Mouse (Mus musculus): ENCODE data around the gene A4galt. TPM values are rescaled to one million over a fixed set of nuclear protein-coding genes. Genes with fewer than 3 reads are reported as not detected.

Gene A4galt
- polyA plus RNA-seq, 1 experiment from 2014 or later, result 0.53 TPM

GRCm38 (mm10) chr15:83244371-83244770 lies 7.2 kb downstream of the A4galt start:
- Histone ChIP-seq H3K27me3 (peaks cover 7% of the 10 kb centered on the region), H3K36me3 (no peaks in the 10 kb centered on the region), H3K27ac (no peak overlapping the region), H3K9ac (no peak overlapping the region), H3K4me2 (no peak overlapping the region), H3K4me3 (no peak overlapping the region), H3K4me1 (peaks cover 9% of the 10 kb centered on the region), H3K9me3 (no peaks in the 10 kb centered on the region)
- 72% methylated on average over 3 of the region's 3 CpGs for WGBS
- ATAC-seq (ENCODE audit: insufficient number of reproducible peaks, insufficient read depth, low FRiP score, low TSS enrichment, low read depth), result no peak

GRCm38 (mm10) chr15:83241961-83242680 lies 9.5 kb downstream of the A4galt start:
- ATAC-seq (ENCODE audit: insufficient number of reproducible peaks, insufficient read depth, low FRiP score, low TSS enrichment, low read depth), result no peak
- Histone ChIP-seq H3K9ac (no peak overlapping the region), H3K27ac (no peak overlapping the region), H3K4me1 (peaks cover 7% of the 10 kb centered on the region), H3K9me3 (no peaks in the 10 kb centered on the region), H3K36me3 (no peaks in the 10 kb centered on the region), H3K4me2 (no peak overlapping the region), H3K27me3 (no peaks in the 10 kb centered on the region), H3K4me3 (no peak overlapping the region)
- 84% methylated on average over 4 of the region's 4 CpGs for WGBS

- Histone ChIP-seq H3K4me3 (no peak overlapping the region), H3K27me3 (no peaks in the 10 kb centered on the region), H3K4me2 (no peak overlapping the region), H3K4me1 (peaks cover under 1% of the 10 kb centered on the region), H3K27ac (no peak overlapping the region), H3K9ac (no peak overlapping the region), H3K36me3 (no peaks in the 10 kb centered on the region), H3K9me3 (no peaks in the 10 kb centered on the region)
- no peak for ATAC-seq (ENCODE audit: insufficient number of reproducible peaks, insufficient read depth, low FRiP score, low TSS enrichment, low read depth)
- WGBS, result 80% methylated on average over 3 of the region's 3 CpGs
Measured at GRCm38 (mm10) chr15:83241497-83241896, 10.1 kb downstream of the A4galt start.

- no peak for ATAC-seq (ENCODE audit: insufficient number of reproducible peaks, insufficient read depth, low FRiP score, low TSS enrichment, low read depth)
- 74% methylated on average over 15 of the region's 15 CpGs for WGBS
- Histone ChIP-seq H3K27me3 (no peaks in the 10 kb centered on the region), H3K27ac (no peak overlapping the region), H3K36me3 (no peaks in the 10 kb centered on the region), H3K4me2 (no peak overlapping the region), H3K4me3 (no peak overlapping the region), H3K4me1 (no peaks in the 10 kb centered on the region), H3K9ac (no peak overlapping the region), H3K9me3 (no peaks in the 10 kb centered on the region)
Measured at GRCm38 (mm10) chr15:83237460-83238243, 13.9 kb downstream of the A4galt start.

GRCm38 (mm10) chr15:83236824-83237223 lies 14.8 kb downstream of the A4galt start:
- Histone ChIP-seq H3K27ac (no peak overlapping the region), H3K4me3 (no peak overlapping the region), H3K9ac (no peak overlapping the region), H3K36me3 (no peaks in the 10 kb centered on the region), H3K9me3 (no peaks in the 10 kb centered on the region), H3K27me3 (no peaks in the 10 kb centered on the region), H3K4me1 (no peaks in the 10 kb centered on the region), H3K4me2 (no peak overlapping the region)
- no peak for ATAC-seq (ENCODE audit: insufficient number of reproducible peaks, insufficient read depth, low FRiP score, low TSS enrichment, low read depth)
- WGBS, result 0% methylated on average over 1 of the region's 1 CpGs

GRCm38 (mm10) chr15:83233219-83233992 lies 18.2 kb downstream of the A4galt start:
- Histone ChIP-seq H3K9ac (no peak overlapping the region), H3K9me3 (no peaks in the 10 kb centered on the region), H3K4me3 (no peak overlapping the region), H3K27me3 (no peaks in the 10 kb centered on the region), H3K4me1 (no peaks in the 10 kb centered on the region), H3K36me3 (no peaks in the 10 kb centered on the region), H3K27ac (no peak overlapping the region), H3K4me2 (no peak overlapping the region)
- no peak for ATAC-seq (ENCODE audit: insufficient number of reproducible peaks, insufficient read depth, low FRiP score, low TSS enrichment, low read depth)
- WGBS, result 84% methylated on average over 4 of the region's 4 CpGs

GRCm38 (mm10) chr15:83227559-83227958 lies 24.0 kb downstream of the A4galt start:
- Histone ChIP-seq H3K36me3 (no peaks in the 10 kb centered on the region), H3K4me3 (no peak overlapping the region), H3K4me2 (no peak overlapping the region), H3K4me1 (peaks cover 28% of the 10 kb centered on the region), H3K27me3 (no peaks in the 10 kb centered on the region), H3K9ac (no peak overlapping the region), H3K27ac (no peak overlapping the region), H3K9me3 (no peaks in the 10 kb centered on the region)
- 94% methylated on average over 10 of the region's 10 CpGs for WGBS
- no peak for ATAC-seq (ENCODE audit: insufficient number of reproducible peaks, insufficient read depth, low FRiP score, low TSS enrichment, low read depth)

- 77% methylated on average over 5 of the region's 5 CpGs for WGBS
- Histone ChIP-seq H3K36me3 (no peaks in the 10 kb centered on the region), H3K4me2 (no peak overlapping the region), H3K27me3 (no peaks in the 10 kb centered on the region), H3K4me3 (no peak overlapping the region), H3K9ac (no peak overlapping the region), H3K9me3 (no peaks in the 10 kb centered on the region), H3K27ac (no peak overlapping the region), H3K4me1 (peaks cover 28% of the 10 kb centered on the region)
- ATAC-seq (ENCODE audit: insufficient number of reproducible peaks, insufficient read depth, low FRiP score, low TSS enrichment, low read depth), result no peak
Measured at GRCm38 (mm10) chr15:83226871-83227270, 24.7 kb downstream of the A4galt start.

GRCm38 (mm10) chr15:83226066-83226834 lies 25.3 kb downstream of the A4galt start:
- Histone ChIP-seq H3K27me3 (no peaks in the 10 kb centered on the region), H3K4me3 (no peak overlapping the region), H3K9ac (no peak overlapping the region), H3K27ac (0 out of 2 replicates have a peak overlapping the region, but pooled peaks have one; percentile 28), H3K4me1 (peaks cover 28% of the 10 kb centered on the region), H3K4me2 (no peak overlapping the region), H3K36me3 (no peaks in the 10 kb centered on the region), H3K9me3 (no peaks in the 10 kb centered on the region)
- WGBS, result 91% methylated on average over 9 of the region's 9 CpGs
- ATAC-seq (ENCODE audit: insufficient number of reproducible peaks, insufficient read depth, low FRiP score, low TSS enrichment, low read depth), result no peak

- Histone ChIP-seq H3K4me3 (no peak overlapping the region), H3K9ac (peak overlapping the region; percentile 32; the same call in 1 of the 2 replicates), H3K4me2 (peak overlapping the region; percentile 43; the same call in 1 of the 2 replicates), H3K27me3 (no peaks in the 10 kb centered on the region), H3K27ac (peak overlapping the region; percentile 93), H3K36me3 (no peaks in the 10 kb centered on the region), H3K9me3 (0 out of 2 replicates have a peak, but pooled peaks cover 3% of the 10 kb centered on the region), H3K4me1 (peaks cover 28% of the 10 kb centered on the region)
- 45% methylated on average over 9 of the region's 9 CpGs for WGBS
- no peak for ATAC-seq (ENCODE audit: insufficient number of reproducible peaks, insufficient read depth, low FRiP score, low TSS enrichment, low read depth)
Measured at GRCm38 (mm10) chr15:83224136-83224766, 27.3 kb downstream of the A4galt start.
